Mouse (Mus musculus) kidney, embryonic 16.5 days (tissue): ENCODE results near the gene Efcab3. TPM values are rescaled to one million over a fixed set of nuclear protein-coding genes. Genes with fewer than 3 reads are reported as not detected.
A peak's percentile ranks its signal among the peaks of the same experiment; 100 is the strongest.

Source experiments
- ATAC-seq: fragments of 200-750 bp; cut with Nextera tagmentation; 2 replicates; pipeline ENCODE4 v1.8.0; 2017; ENCODE audit warnings: moderate TSS enrichment; ENCODE audit not compliant: low FRiP score, low TSS enrichment
- H3K27ac ChIP-seq: fragments of 300-500 bp; sonication (generic); 2 replicates; pipeline ENCODE4 v1.5.1; 2014; ENCODE audit warnings: low read length
- H3K27me3 ChIP-seq: fragments of 300-500 bp; sonication (generic); 2 replicates; pipeline ENCODE4 v1.6.1; 2014; ENCODE audit warnings: low read length, control low read depth, mixed read lengths; ENCODE audit not compliant: insufficient read depth
- H3K36me3 ChIP-seq: fragments of 300-500 bp; sonication (generic); 2 replicates; pipeline ENCODE4 v1.6.1; 2014; ENCODE audit warnings: low read length, control low read depth, mixed read lengths; ENCODE audit not compliant: insufficient read depth
- H3K4me1 ChIP-seq: fragments of 300-500 bp; sonication (generic); 2 replicates; pipeline ENCODE4 v1.6.1; 2014; ENCODE audit warnings: low read length, control low read depth, mixed read lengths; ENCODE audit not compliant: insufficient read depth
- H3K4me2 ChIP-seq: fragments of 300-500 bp; sonication (generic); replicated peaks from 2 replicates; pipeline ENCODE4 v1.6.1; 2014; ENCODE audit warnings: low read depth, low read length
- H3K4me3 ChIP-seq: fragments of 300-500 bp; sonication (generic); 2 replicates; pipeline ENCODE4 v1.5.1; 2014; ENCODE audit warnings: mild to moderate bottlenecking, low read length
- H3K9ac ChIP-seq: fragments of 300-500 bp; sonication (generic); replicated peaks from 2 replicates; pipeline ENCODE4 v1.6.1; 2014; ENCODE audit warnings: low read length
- H3K9me3 ChIP-seq: fragments of 300-500 bp; sonication (generic); 2 replicates; pipeline ENCODE4 v1.6.1; 2016; ENCODE audit warnings: low read length, control low read depth
- whole genome bisulfite sequencing: fragments of 180-500 bp; shearing (Covaris S2); extraction: QIAGEN DNeasy Blood & Tissue Kit; methylation state at CpG from one replicate; pipeline ENCODE4 v1.1.7; 2014; 5-methylcytosine and 5-hydroxymethylcytosine counted together
- polyA plus RNA-seq: library from polyadenylated mRNA; unstranded; fragments of >200 nt; fragmentation: Nextera tagmentation; extraction: Ambion mirVana; gene quantifications from 2 replicates; pipeline ENCODE4 v1.2.1, GENCODE M21; 2015

Gene Efcab3
- polyA plus RNA-seq, 1 experiment from 2014 or later: not detected

GRCm38 (mm10) chr11:105144508-105145210 lies 81.3 kb downstream of the Efcab3 start:
- no peaks in the 10 kb centered on the region for H3K9me3 ChIP-seq
- H3K4me1 ChIP-seq: no peaks in the 10 kb centered on the region
- no peak overlapping the region for H3K4me3 ChIP-seq
- H3K9ac ChIP-seq: no peak overlapping the region
- H3K27me3 ChIP-seq: no peaks in the 10 kb centered on the region
- WGBS: 59% methylated on average over 11 of the region's 11 CpGs
- peaks cover 15% of the 10 kb centered on the region for H3K36me3 ChIP-seq
- H3K27ac ChIP-seq: no peak overlapping the region
- no peak overlapping the region for H3K4me2 ChIP-seq
- ATAC-seq: no peak

GRCm38 (mm10) chr11:105145211-105145610 lies 81.8 kb downstream of the Efcab3 start:
- no peaks in the 10 kb centered on the region for H3K27me3 ChIP-seq
- no peak for ATAC-seq
- no peak overlapping the region for H3K4me2 ChIP-seq
- WGBS: 77% methylated on average over 10 of the region's 10 CpGs
- H3K27ac ChIP-seq: no peak overlapping the region
- no peak overlapping the region for H3K4me3 ChIP-seq
- H3K9ac ChIP-seq: no peak overlapping the region
- no peaks in the 10 kb centered on the region for H3K4me1 ChIP-seq
- H3K9me3 ChIP-seq: no peaks in the 10 kb centered on the region
- peaks cover 10% of the 10 kb centered on the region for H3K36me3 ChIP-seq

DNA sequence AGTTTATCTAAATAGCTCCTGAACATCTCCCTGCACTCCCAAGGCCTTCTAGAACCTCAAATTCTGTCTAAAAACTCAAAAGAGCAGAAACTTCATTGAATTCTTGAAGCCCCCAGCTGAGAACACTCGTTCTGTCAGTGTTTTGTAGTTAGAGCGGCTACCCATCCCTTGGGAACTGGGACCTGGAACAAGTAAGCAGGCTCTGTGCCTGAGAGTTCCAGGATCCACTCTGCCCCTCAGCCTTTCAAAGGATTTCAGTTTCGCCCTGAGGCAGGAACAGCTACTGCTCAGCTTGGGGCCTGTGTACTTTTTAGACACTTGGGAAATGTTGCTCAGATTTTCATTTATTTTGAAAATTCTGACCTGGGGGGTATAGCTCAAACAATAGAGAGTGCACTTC lies 83.2 kb downstream of the Efcab3 start, which contains the start of gene Gm10842:
TSS of gene Gm10842 (plus strand) at position 301 of the 400 bp plus-strand sequence.
- Histone ChIP-seq H3K4me1 (peaks cover 4% of the 10 kb centered on the region; the same call in 1 of the 2 replicates), H3K27me3 (no peaks in the 10 kb centered on the region), H3K4me3 (no peak within 1 kb of the TSS), H3K36me3 (no peaks in the 10 kb centered on the region), H3K27ac (no peak within 1 kb of the TSS), H3K4me2 (no peak within 1 kb of the TSS), H3K9me3 (no peaks in the 10 kb centered on the region), H3K9ac (no peak within 1 kb of the TSS)
- no peak for ATAC-seq
- 82% methylated on average over 3 of the region's 3 CpGs for WGBS

DNA sequence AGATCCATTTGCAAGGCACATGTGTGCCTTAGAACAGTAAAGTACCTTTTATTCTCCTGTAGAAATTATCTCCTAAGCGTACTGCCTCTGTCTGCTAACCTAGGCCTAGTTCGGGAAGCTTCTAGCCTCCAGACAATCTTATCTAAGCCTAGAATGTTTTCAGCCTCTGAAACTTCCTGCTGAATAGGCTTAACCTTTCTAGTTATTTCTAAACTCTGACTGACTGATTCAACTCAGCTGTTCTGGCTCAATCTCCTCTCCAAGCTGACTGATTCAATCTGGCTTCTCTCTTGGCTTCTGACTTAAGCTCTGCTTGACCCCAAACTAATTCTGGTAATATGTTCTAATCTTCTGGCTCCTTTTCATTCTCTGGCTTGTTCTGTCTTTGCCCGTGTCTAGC lies 86.0 kb downstream of the Efcab3 start:
- Histone ChIP-seq H3K4me1 (peaks cover 24% of the 10 kb centered on the region), H3K4me3 (no peak overlapping the region), H3K9ac (no peak overlapping the region), H3K9me3 (no peaks in the 10 kb centered on the region), H3K27ac (no peak overlapping the region), H3K27me3 (no peaks in the 10 kb centered on the region), H3K36me3 (no peaks in the 10 kb centered on the region), H3K4me2 (no peak overlapping the region)
- ATAC-seq: no peak
- whole genome bisulfite sequencing: 70% methylated on average over 3 of the region's 3 CpGs

GRCm38 (mm10) chr11:105149766-105150165 lies 86.4 kb downstream of the Efcab3 start:
- ATAC-seq: no peak
- Histone ChIP-seq H3K36me3 (no peaks in the 10 kb centered on the region), H3K4me2 (no peak overlapping the region), H3K27me3 (no peaks in the 10 kb centered on the region), H3K4me1 (peaks cover 24% of the 10 kb centered on the region), H3K27ac (no peak overlapping the region), H3K9me3 (no peaks in the 10 kb centered on the region), H3K9ac (no peak overlapping the region), H3K4me3 (no peak overlapping the region)
- 93% methylated on average over 1 of the region's 1 CpGs for WGBS

- peaks cover 24% of the 10 kb centered on the region for H3K4me1 ChIP-seq
- H3K9ac ChIP-seq: no peak overlapping the region
- ATAC-seq: no peak
- H3K4me3 ChIP-seq: no peak overlapping the region
- no peaks in the 10 kb centered on the region for H3K36me3 ChIP-seq
- 53% methylated on average over 4 of the region's 4 CpGs for WGBS
- H3K4me2 ChIP-seq: no peak overlapping the region
- H3K27me3 ChIP-seq: no peaks in the 10 kb centered on the region
- no peak overlapping the region for H3K27ac ChIP-seq
- H3K9me3 ChIP-seq: no peaks in the 10 kb centered on the region
Observed at GRCm38 (mm10) chr11:105150691-105151090, 87.3 kb downstream of the Efcab3 start.

GRCm38 (mm10) chr11:105151226-105152016 lies 88.0 kb downstream of the Efcab3 start:
- 0 out of 2 replicates have a peak, but pooled peaks have one; percentile 36 for ATAC-seq
- H3K27ac ChIP-seq: no peak overlapping the region
- no peaks in the 10 kb centered on the region for H3K9me3 ChIP-seq
- no peaks in the 10 kb centered on the region for H3K27me3 ChIP-seq
- H3K4me1 ChIP-seq: peaks cover 24% of the 10 kb centered on the region
- H3K4me2 ChIP-seq: peak overlapping the region; percentile 27
- H3K36me3 ChIP-seq: no peaks in the 10 kb centered on the region
- no peak overlapping the region for H3K9ac ChIP-seq
- H3K4me3 ChIP-seq: 0 out of 2 replicates have a peak overlapping the region, but pooled peaks have one; percentile 2
- WGBS: 20% methylated on average over 19 of the region's 19 CpGs

- no peak overlapping the region for H3K27ac ChIP-seq
- H3K4me3 ChIP-seq: no peak overlapping the region
- H3K36me3 ChIP-seq: no peaks in the 10 kb centered on the region
- no peaks in the 10 kb centered on the region for H3K9me3 ChIP-seq
- peaks cover 24% of the 10 kb centered on the region for H3K4me1 ChIP-seq
- ATAC-seq: 0 out of 2 replicates have a peak, but pooled peaks have one; percentile 4
- 80% methylated on average over 1 of the region's 4 CpGs for WGBS
- H3K4me2 ChIP-seq: no peak overlapping the region
- no peak overlapping the region for H3K9ac ChIP-seq
- no peaks in the 10 kb centered on the region for H3K27me3 ChIP-seq
Observed at GRCm38 (mm10) chr11:105152017-105152300, 88.6 kb downstream of the Efcab3 start.

GRCm38 (mm10) chr11:105152357-105152899 lies 89.0 kb downstream of the Efcab3 start:
- no peak overlapping the region for H3K27ac ChIP-seq
- no peaks in the 10 kb centered on the region for H3K27me3 ChIP-seq
- no peak overlapping the region for H3K4me2 ChIP-seq
- no peaks in the 10 kb centered on the region for H3K9me3 ChIP-seq
- no peaks in the 10 kb centered on the region for H3K36me3 ChIP-seq
- H3K4me1 ChIP-seq: peaks cover 24% of the 10 kb centered on the region
- ATAC-seq: no peak
- no peak overlapping the region for H3K9ac ChIP-seq
- 59% methylated on average over 11 of the region's 11 CpGs for WGBS
- no peak overlapping the region for H3K4me3 ChIP-seq
